Mouse (Mus musculus) midbrain, embryonic 15.5 days (tissue): ENCODE measurements around the gene Slc17a7. TPM values are rescaled to one million over a fixed set of nuclear protein-coding genes. Genes with fewer than 3 reads are reported as not detected.
A peak's percentile ranks its signal among the peaks of the same experiment; 100 is the strongest.

Experiments
- ATAC-seq: fragments of 200-750 bp; cut with Nextera tagmentation; replicated peaks from 2 replicates; pipeline ENCODE4 v1.8.0; 2017; ENCODE audit warnings: moderate TSS enrichment
- H3K27ac ChIP-seq: fragments of 300-500 bp; sonication (generic); 2 replicates; pipeline ENCODE4 v1.5.1; 2015; ENCODE audit warnings: mild to moderate bottlenecking, inconsistent platforms
- H3K27me3 ChIP-seq: fragments of 300-500 bp; sonication (generic); replicated peaks from 2 replicates; pipeline ENCODE4 v1.6.1; 2015; ENCODE audit warnings: inconsistent platforms
- H3K36me3 ChIP-seq: fragments of 300-500 bp; sonication (generic); replicated peaks from 2 replicates; pipeline ENCODE4 v1.6.1; 2015; ENCODE audit warnings: inconsistent platforms
- H3K4me1 ChIP-seq: fragments of 300-500 bp; sonication (generic); 2 replicates; pipeline ENCODE4 v1.6.1; 2015; ENCODE audit warnings: inconsistent platforms
- H3K4me2 ChIP-seq: fragments of 300-500 bp; sonication (generic); 2 replicates; pipeline ENCODE4 v1.6.1; 2015; ENCODE audit warnings: inconsistent platforms, mild to moderate bottlenecking, moderate library complexity
- H3K4me3 ChIP-seq: fragments of 300-500 bp; sonication (generic); 2 replicates; pipeline ENCODE4 v1.5.1; 2015; ENCODE audit warnings: mild to moderate bottlenecking, inconsistent platforms
- H3K9ac ChIP-seq: fragments of 300-500 bp; sonication (generic); 2 replicates; pipeline ENCODE4 v1.6.1; 2015; ENCODE audit warnings: mild to moderate bottlenecking, inconsistent platforms
- H3K9me3 ChIP-seq: fragments of 300-500 bp; sonication (generic); 2 replicates; pipeline ENCODE4 v1.6.1; 2016; ENCODE audit warnings: inconsistent platforms
- WGBS: fragments of 180-500 bp; shearing (Covaris S2); methylation state at CpG from one replicate; pipeline ENCODE4 v1.1.7; 2015; ENCODE audit warnings: mixed read lengths; 5-methylcytosine and 5-hydroxymethylcytosine counted together
- microRNA counts: library from miRNA; unstranded; fragments of <30 nt; microRNA quantifications from one replicate; lab custom pipeline; 2016
- microRNA-seq: library from miRNA; unstranded; fragments of <30 nt; microRNA quantifications from one replicate; pipeline ENCODE4, GENCODE M21; 2016
- polyA plus RNA-seq: library from polyadenylated mRNA; unstranded; fragments of >200 nt; fragmentation: Nextera tagmentation; extraction: Ambion mirVana; gene quantifications from 2 replicates; pipeline ENCODE4 v1.2.1, GENCODE M21; 2015

Gene Slc17a7
- polyA plus RNA-seq, 1 experiment from 2014 or later, result 0.59 TPM

- Histone ChIP-seq H3K27ac (no peak overlapping the region), H3K9ac (no peak overlapping the region), H3K4me2 (no peak overlapping the region), H3K27me3 (no peaks in the 10 kb centered on the region), H3K4me3 (no peak overlapping the region), H3K36me3 (no peaks in the 10 kb centered on the region), H3K4me1 (no peaks in the 10 kb centered on the region), H3K9me3 (no peaks in the 10 kb centered on the region)
- no peak for ATAC-seq
- WGBS, result 96% methylated on average over 7 of the region's 7 CpGs
Observed at GRCm38 (mm10) chr7:45224826-45225225, 61.1 kb downstream of the Slc17a7 start.

MicroRNAs encoded within 50 kb of the gene (microRNA counts, 519-probe panel; counts per million panel counts)
- microRNA mmu-miR-150 (lab: Ali Mortazavi, UCI), result 3,072 counts per million, percentile 70 among the panel's probes with 10 or more counts

Small RNA genes lying within 50 kb of the gene (microRNA-seq; reads per million reads assigned to microRNA genes)
- gene Mir150 (71.4 reads per million, percentile 51 among the genes with 10 or more reads in this experiment), gene Mir5121 (5.7 reads per million, percentile 24 among the genes with 10 or more reads in this experiment), gene Mir7055 (not detected)

Other genes with a start within 250 kb of the Slc17a7 start
- gene Ap2a1, start 234.5 kb upstream of the Slc17a7 start, polyA plus RNA-seq, result 122 and 140 TPM in 2 replicates
- gene Tsks, start 220.7 kb upstream of the Slc17a7 start, polyA plus RNA-seq, result 0.11 and 0.21 TPM in 2 replicates
- gene Cpt1c, start 189.1 kb upstream of the Slc17a7 start, polyA plus RNA-seq, result 56.5 and 58.2 TPM in 2 replicates
- 697 and 717 TPM in 2 replicates for gene Prmt1, start 177.4 kb upstream of the Slc17a7 start, polyA plus RNA-seq
- 61.9 and 66.8 TPM in 2 replicates for gene Irf3, start 166.3 kb upstream of the Slc17a7 start, polyA plus RNA-seq
- 10.0 and 12.3 TPM in 2 replicates for gene Bcl2l12, start 165.2 kb upstream of the Slc17a7 start, polyA plus RNA-seq
- 54.5 and 56.7 TPM in 2 replicates for gene Scaf1, start 147.6 kb upstream of the Slc17a7 start, polyA plus RNA-seq
- 12.5 and 15.2 TPM in 2 replicates for gene Rras, start 146.0 kb upstream of the Slc17a7 start, polyA plus RNA-seq
- 16.2 and 18.1 TPM in 2 replicates for gene Prr12, start 111.1 kb upstream of the Slc17a7 start, polyA plus RNA-seq
- 67.2 and 72.1 TPM in 2 replicates for gene Nosip, start 101.5 kb upstream of the Slc17a7 start, polyA plus RNA-seq
- gene Prrg2, start 101.3 kb upstream of the Slc17a7 start, polyA plus RNA-seq, result 15.7 and 15.9 TPM in 2 replicates
- 55.4 and 62.2 TPM in 2 replicates for gene Rcn3, start 71.7 kb upstream of the Slc17a7 start, polyA plus RNA-seq
- 32.0 and 36.8 TPM in 2 replicates for gene Fcgrt, start 60.1 kb upstream of the Slc17a7 start, polyA plus RNA-seq
- gene Rps11, start 39.5 kb upstream of the Slc17a7 start, polyA plus RNA-seq, result 742 and 762 TPM in 2 replicates
- 582 and 606 TPM in 2 replicates for gene Rpl13a, start 35.2 kb upstream of the Slc17a7 start, polyA plus RNA-seq
- not detected in 2 replicates for gene Gm45713, start 27.7 kb upstream of the Slc17a7 start, polyA plus RNA-seq
- 2.1 and 2.3 TPM in 2 replicates for gene Flt3l, start 27.5 kb upstream of the Slc17a7 start, polyA plus RNA-seq
- 87.1 and 90.0 TPM in 2 replicates for gene Pih1d1, start 9.6 kb upstream of the Slc17a7 start, polyA plus RNA-seq
- 16.1 and 19.8 TPM in 2 replicates for gene Aldh16a1, start 9.4 kb upstream of the Slc17a7 start, polyA plus RNA-seq
- not detected in 2 replicates for gene Gfy, start 15.6 kb downstream of the Slc17a7 start, polyA plus RNA-seq
- gene Pth2, start 17.0 kb downstream of the Slc17a7 start, polyA plus RNA-seq, result 0.68 and 0.93 TPM in 2 replicates
- 0.63 and 0.84 TPM in 2 replicates for gene Ccdc155, start 40.9 kb downstream of the Slc17a7 start, polyA plus RNA-seq
- gene Dkkl1, start 48.2 kb downstream of the Slc17a7 start, polyA plus RNA-seq, result 4.0 and 5.8 TPM in 2 replicates
- gene Tead2, start 51.8 kb downstream of the Slc17a7 start, polyA plus RNA-seq, result 45.7 and 55.8 TPM in 2 replicates
- 1.3 and 1.7 TPM in 2 replicates for gene Cd37, start 75.2 kb downstream of the Slc17a7 start, polyA plus RNA-seq
- 0.50 and 0.91 TPM in 2 replicates for gene Slc6a16, start 77.1 kb downstream of the Slc17a7 start, polyA plus RNA-seq
- gene Slc6a21, start 113.6 kb downstream of the Slc17a7 start, polyA plus RNA-seq, result not detected in 2 replicates
- gene Trpm4, start 169.8 kb downstream of the Slc17a7 start, polyA plus RNA-seq, result 10.7 and 12.7 TPM in 2 replicates
- 0.23 and 0.26 TPM in 2 replicates for gene Hrc, start 171.3 kb downstream of the Slc17a7 start, polyA plus RNA-seq
- 29.9 and 31.3 TPM in 2 replicates for gene Ppfia3, start 203.1 kb downstream of the Slc17a7 start, polyA plus RNA-seq
- gene Lin7b, start 206.6 kb downstream of the Slc17a7 start, polyA plus RNA-seq, result 24.4 TPM in 2 replicates
- 202 and 214 TPM in 2 replicates for gene Snrnp70, start 231.8 kb downstream of the Slc17a7 start, polyA plus RNA-seq
- not detected in 2 replicates for gene Kcna7, start 241.7 kb downstream of the Slc17a7 start, polyA plus RNA-seq
- 0.10 TPM in 1 of 2 replicates, not detected in the other for gene Ntf5, start 249.7 kb downstream of the Slc17a7 start, polyA plus RNA-seq